Mouse (Mus musculus) cerebellum, adult 11 months (tissue): ENCODE results near the gene Rcn1.

Experiments
- DNase-seq: peaks from one replicate; pipeline ENCODE4 v3.0.0; 2022

Rcn1 gene

DNA sequence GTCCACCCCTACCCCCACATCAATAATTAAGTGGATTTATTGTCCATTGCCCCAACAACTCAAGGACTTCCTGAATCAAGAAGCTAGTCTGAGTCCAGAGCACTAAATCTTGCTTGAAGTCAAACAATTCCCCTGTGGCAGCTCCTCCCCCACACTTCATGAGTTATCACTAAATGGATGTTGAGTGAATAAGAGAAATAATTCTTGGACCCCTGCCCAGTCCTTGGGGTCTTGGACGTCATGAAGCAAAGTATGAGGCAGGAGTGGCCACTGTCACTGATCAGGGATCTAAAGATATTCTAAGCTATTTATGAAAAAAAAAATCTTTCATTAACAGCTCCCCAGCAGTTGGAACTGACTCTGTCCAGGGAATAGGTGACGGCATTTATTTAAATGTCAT, 6.6 kb downstream of the Rcn1 start:
- DNase-seq, result no peak

DNA sequence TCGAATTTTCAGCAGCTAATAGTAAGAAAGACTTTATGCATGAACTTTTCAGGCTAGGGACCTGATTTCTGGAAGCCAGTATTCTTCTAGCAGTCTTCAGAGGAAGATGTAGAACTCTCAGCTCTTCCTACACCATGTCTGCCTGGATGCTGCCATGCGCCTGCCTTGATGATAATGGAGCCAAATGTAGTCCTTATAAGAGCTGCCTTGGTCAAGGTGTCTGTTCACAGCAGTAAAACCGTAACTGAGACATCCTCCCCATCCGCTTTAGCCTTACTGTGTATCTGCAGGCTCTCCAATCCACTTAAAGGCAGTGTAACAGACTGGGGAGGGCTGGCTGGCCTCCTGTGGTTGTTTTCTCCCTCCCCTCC, 7.7 kb downstream of the Rcn1 start:
- DNase-seq, result no peak

DNA sequence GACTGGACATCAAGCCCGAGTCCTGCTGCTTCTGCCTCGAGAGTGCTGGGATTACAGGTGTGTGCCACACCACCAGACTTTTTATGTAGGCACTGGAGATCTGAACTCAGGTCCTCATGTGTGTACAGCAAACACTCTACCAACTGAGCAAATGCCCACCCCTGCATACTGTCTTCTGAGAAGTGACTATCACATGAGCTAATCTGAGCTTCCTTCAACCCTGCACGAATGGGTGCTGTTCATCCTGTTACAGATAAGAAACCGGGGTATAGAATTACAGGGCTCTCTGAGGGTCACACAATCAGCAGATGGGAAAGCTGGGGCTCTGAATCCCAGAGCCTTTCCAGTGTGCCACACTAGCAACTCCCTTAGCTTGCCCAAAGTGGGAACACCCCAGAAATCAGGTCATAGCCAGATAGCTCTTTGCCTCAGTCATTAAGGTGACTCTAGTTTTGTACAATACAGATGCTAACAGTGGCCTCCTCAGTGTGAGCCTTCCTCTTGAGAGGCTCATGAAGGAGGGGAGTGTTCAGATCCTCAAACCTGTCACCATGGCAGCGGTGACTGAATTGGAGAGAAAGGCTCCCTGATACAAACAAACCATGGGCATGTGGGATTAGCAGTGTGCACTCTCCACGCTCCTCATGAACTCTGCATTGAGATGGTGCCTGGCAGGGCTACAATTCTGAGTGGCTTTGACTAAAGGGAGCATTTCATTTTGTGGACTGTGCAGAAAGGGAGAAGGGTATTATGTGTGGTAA, 8.3 kb downstream of the Rcn1 start:
- no peak for DNase-seq

DNA sequence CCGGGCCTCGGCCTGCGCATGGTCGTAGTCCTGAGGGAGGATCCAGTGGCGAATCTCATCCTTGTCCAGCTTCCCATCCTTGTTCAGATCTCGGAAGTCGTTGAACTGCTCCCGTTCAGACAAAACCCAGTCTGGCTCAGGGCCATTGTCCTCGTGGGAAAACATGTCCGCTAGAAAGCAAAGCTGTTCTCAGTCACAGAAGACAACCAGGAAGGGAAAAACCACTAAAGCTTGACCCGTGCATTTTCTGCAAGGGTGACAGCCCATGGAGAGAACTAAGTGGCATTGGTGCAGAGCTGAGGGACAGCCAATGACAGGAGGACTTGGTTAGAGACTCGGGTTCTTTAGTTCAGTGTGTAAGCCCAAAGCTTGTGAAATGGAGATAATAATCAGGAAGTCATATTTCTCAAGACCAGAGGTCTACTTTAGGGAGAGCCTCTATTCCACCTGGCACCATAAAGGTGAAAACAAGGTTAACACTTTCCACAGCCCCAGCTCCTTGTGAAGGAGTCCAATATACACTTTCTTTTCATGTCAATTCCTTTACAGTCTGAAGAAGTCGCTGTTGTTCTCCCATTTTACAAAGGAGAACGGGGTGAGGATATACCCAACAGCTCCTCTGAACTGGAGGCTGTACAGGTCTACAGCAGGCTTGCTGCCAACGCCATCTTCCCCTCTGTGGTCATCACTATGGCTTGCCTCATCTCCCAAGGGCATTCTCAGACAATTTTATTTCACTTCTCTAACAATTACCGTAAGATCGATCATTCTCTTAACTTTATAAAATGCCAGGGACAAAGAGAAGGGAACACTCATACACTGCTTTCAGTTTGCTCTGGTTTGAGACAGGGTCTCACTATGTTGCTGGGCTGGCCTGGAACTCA, 9.9 kb downstream of the Rcn1 start:
- DNase-seq, result no peak

DNA sequence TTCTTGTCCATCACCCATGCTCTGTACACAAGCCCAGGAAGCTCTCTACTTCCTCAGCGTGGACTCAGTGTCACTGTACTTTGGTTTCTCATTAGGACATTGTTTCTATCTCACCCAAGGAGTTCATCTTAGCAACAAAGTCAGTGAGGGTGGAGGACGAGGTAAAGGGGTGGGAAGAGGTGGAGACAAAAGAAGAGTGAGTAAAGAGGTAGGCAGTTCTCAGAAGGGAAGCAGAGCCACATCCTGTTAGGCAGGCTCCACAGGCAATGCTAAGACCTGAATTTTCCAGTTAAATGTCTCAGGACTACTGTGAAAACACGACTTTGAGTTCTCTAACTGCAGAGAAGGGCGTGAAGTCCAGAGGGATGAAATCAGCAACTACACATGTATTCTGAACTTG, 12.7 kb downstream of the Rcn1 start:
- DNase-seq, result no peak

DNA sequence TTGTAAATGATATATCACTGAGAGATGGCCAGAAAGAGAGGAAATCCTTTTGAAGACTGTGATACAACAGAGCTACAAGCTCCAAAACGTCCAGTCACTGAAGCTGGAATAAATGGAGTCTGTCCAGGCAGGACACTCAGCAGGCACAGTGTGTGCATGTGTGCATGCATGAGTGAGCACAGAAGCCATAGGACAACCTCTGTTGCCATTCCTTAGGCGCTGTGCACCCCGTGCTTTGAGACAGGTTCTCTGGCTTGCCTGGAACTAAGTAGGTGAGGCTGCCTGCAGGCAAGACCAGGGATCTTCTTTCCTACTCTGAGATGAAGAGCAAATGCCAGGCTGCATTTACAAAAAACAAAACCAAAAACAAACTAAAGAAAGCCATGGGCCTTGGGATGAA, 14.1 kb downstream of the Rcn1 start:
- DNase-seq, result no peak

DNA sequence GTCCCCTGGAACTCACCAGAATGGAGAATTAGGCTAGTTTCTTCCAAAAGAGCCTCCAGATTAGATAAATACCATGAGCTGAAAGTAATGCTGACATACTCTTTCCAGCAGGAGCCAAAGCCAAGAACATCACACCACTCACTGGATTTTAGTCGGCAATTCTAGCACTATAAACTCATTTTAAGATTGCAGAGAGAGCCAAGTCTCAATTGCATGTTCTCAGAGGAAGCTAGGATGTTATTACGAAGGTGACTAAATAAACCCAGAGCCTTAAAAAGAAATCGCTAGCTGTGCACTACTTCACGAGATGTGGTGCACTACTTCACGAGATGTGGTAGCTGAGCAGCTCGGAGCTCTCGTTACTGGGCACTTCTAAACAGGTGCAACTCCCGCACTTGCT, 16.1 kb downstream of the Rcn1 start:
- DNase-seq, result no peak

DNA sequence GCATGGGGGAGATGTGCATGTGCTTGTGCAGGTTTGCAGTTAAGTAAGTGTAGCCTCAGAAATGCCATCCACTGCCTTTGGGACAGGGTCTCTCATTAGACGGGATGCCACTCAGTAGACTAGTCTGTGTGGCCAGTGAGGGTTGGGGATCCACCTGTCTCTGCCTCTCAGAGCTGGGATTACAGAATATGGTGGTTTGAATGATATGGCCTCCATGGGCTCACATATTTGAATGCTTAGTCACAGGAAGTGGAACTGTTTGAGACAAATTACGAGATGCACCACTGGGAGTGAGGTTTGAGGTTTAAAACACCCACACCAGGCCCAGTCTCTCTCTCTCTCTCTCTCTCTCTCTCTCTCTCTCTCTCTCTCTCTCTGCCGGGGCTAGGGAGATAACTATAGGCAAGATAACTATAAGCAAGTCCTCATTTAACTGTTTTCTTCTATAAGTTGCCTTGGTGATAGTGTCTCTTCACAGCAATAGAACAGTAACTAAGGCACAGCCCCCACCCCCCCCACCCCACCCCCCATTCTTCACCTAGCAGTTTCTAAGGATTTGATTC, 18.3 kb downstream of the Rcn1 start:
- no peak for DNase-seq

DNA sequence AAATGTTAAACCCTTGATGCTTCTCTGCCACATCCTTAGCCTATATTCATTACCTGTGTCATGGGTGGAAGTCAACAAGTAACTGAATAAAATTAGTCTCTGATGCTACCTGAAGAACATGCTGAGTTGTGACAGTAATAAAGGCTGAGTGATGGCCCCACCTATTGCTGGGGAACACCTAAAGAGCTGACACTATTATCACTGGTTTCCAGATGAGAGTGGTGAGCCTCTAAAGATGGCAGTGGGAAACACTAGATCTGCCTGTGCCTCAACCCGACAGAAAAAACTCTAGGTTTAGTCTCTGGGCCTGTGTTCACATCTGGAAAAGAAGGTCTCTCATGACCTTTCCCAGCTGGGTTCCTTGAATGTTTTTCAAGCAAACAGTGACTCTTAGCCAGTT, 19.4 kb downstream of the Rcn1 start:
- no peak for DNase-seq

DNA sequence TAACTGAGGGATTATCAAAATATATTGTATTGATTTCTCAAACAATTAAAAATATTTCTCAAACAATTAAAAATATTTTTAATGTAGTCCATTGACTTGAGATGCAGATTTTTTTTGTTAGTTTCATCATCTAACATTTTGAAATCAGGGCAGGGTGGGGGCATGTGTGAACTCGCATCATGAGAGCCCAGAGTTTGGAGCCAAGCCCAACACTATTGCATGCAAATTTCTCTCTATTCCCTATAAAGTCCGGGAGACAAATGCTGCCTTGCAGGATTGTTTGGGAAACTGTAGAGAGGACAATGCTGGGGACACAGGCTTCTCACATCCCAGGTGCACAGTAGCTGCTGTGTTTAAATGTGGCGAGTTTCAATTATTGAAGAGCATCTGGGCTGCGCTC, 23.4 kb downstream of the Rcn1 start:
- no peak for DNase-seq

DNA sequence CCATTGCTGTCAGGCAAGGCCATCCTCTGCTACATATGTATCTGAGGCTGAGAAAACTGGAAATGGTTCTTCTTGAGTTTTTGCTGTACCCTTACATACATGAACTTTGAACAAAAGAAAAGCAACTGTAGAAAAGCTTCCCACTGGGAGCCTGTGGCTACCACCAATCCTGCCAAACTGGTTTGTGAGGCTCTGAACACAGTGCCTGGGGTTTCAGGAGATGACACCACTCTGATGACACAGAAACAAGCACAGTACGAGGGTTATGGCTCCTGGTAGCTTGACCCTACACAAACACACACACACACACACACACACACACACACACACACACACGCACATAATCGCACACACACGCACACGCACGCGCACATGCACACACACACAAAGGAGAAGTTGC, 23.9 kb downstream of the Rcn1 start:
- DNase-seq, result no peak

DNA sequence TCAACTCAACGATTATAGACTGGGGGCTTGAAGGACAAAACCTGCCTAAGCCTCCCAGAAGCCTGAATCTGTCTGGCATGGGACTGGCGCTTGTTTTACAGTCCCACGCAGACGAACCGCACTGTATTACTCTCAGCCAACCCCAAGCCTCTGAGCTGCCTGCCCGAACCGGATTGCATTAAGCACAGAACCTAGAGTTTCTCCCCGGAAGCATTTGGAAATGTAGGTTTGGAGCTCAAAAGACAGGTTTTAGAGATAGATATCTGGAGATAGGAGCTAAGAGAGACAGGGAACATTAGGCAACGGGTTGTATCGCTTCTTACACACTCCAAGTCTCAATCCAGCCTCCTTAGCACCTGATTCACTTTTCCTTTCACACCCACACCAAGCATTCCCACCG, 25.5 kb downstream of the Rcn1 start:
- no peak for DNase-seq

DNA sequence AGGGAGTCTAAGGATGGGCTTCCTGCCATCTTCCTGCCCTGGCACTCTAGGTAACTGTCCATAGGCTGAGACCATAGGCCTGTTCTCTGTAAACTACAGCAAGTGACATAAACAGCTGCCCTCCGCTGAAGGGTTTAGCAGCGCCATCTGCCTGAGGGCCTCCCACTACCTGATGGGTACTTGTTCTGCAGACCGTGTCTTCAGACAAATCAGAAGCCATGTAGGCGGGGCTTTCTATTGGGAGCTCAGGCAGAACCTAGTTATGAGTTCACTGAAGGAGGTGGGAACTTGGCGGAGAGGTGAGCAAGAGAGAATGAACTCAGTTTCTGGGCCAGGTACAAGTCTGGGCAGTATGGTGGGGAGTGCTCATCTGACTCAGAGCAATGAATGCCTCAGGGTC, 26.4 kb downstream of the Rcn1 start:
- no peak for DNase-seq

DNA sequence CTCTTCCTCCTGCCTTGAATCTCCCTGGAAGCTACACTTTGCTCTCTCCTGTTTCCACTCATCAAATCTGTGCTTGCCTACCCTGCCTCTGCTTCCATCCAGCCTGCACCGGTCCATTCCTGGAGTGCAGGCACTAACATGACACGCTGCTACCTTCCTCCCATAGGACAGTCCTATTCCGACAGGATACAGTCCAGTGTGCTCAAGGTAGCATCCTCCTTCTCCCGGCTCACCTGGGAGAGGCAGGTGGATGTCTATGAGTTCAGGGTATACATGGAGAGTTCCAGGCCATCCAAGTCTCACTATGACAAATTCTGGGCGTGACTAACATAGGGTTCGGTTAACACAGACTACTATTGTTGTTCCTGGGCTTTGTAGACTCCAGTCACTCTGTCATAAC, 27.0 kb downstream of the Rcn1 start:
- no peak for DNase-seq

DNA sequence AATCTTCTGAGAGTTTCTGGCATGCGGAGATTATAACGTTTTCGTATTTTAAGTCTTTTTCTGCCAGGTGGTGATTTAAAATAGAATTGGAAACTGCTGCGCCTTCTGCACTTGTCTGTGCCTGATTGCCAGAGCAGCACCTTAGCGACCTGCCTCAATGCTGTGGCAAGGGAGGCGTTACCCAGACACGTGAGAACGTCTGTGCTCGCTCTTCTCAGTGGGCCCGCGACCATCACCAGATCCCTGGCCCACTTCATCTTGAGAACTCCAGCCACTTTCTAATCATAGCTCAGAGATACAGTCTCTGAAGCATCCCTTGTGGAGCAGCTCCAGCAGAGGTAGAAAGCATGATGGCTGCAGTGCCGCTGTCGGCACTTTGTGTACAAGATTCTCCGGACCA, 28.4 kb downstream of the Rcn1 start:
- DNase-seq, result no peak

DNA sequence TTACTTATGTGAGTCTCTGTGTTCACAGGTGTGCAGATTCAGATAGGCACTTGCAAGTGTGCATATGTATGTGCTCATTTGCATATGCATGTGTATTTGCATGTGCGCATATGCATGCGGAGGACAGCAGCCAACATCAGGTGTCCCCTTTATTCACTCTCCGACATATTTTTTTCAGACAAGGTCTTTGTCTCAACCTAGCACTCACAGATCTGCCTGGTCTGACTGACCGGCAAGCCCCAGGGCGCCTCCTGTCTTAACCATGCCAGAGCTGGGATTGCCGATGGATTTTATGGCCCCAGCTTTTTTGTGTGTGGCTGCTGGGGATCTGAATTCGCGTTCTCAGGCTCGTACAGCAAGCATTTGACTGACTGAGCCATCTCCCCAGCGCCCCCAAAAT, 28.9 kb downstream of the Rcn1 start:
- no peak for DNase-seq

DNA sequence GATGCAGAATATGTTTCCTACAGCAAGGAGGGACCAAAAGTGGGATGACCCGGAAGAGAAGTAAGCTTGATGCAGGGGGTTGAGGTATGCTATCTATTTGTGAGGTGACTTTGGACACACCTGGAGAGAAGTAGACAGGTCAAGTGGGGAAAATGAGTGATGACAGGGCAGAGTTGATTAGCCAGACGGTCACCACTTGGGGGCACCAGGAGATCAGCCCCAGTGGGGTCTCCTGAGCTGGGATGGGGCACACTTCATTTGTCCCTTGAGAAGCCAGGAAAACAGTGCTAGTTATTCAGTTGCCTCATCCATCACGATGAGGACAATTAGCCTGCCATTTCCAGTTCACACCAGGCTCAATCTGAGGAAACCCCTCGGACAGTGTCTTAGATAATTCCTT, 31.5 kb downstream of the Rcn1 start:
- no peak for DNase-seq

DNA sequence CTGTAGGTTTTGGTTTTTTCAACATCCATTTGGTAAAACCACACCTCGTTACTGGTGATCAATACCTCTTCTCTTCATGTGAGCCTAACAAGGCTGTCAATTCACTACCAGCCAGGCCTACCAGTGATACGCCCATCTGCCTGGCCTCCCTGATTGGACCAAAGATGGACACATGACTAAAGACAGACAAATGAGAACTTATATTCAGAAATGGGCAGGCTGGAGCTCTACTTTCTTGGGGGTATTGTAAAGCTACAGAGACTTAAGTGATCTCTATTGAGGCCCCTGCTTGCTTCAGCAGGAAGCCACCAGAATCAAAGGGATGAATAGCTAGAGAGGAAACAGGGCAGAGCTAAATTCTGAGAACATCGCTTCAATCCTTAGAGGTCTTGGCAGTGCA, 41.1 kb downstream of the Rcn1 start:
- no peak for DNase-seq

DNA sequence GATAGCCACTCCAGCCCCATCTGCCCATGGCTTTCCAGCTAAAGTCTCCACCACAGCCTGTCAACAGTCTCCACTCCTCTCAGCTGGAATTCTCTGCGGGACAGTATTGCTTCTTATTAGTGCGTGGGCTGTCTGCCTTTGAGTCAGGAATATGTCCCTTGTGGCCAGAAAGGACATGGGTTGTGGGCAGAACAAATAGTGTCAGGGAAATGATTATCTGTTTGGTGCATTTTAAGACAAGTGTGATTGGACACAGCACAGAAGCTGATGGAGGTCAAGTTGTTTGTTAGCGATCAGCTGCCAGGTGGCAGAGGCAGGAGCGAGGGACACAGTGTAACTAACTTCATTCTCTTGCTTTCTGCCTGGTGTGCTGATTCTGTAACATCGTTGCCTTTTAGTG, 42.3 kb downstream of the Rcn1 start:
- no peak for DNase-seq

DNA sequence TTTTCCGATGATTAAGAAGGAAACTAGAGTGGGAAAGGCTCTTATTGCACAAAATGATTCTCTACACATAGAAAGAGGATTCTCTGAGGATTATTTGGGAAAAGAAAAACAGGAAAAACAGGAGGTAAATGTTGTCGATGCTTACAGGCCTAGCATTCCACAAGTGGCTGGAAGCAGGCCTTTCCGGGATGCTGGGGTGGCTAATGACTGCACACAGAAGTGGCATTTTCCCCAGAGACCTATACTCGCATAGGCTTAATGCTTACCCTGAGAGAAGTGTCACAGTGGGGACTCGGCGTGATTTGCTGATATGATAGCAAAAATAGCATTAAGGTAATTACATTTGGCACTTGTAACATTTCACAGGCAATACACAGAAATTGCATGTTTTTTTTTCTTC, 50.2 kb downstream of the Rcn1 start:
- DNase-seq, result no peak

DNA sequence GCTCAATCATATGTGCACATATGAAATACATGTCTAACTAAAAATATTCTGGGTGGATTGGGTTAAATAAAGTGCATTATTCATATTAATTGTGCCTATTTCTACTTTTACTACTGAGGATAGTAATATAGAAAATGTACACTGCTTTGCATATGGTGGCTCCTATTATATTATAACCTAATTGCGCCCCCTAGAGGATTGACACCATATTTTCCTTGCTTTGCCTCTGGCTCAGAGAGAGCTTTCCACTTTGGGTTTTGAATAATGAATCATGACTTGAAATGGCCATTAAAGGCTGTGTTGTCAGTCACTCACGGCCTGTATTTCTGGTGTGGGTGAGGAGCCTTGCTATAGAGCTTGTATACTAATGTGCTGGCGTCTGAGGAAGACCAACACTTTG, 59.1 kb downstream of the Rcn1 start:
- peak; percentile 14 for DNase-seq

DNA sequence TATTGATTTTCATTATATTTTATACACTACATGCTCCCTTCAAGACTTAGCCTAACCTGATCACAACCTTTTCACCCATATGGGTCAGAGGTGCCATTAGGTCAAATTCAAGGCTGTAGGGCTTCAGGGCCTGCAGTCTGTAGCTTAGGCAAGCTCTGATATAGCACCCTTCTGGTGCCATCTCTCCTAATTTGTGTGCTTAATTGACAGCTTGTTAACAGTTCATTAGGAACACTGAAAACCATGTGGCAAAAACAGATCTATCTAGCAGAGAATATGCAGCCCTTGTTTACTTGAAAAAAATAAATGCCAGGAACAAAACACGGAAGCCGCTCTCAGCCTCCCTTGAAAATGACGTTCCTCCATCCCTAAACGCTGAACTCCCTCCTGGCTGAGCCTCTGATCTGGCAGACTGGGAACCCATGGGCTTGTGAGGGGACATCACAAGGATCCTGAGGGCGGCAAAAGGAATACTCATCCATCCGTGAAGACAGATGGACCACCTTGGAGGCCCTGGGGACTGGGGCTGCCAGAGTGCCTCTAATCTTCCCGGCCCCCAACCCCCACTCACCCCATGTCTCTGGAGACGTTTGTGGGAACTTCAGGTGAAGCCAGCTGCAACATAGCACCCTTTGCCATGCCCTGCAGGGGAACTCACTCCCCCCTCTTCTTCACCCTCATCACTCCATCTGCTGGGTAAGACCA, 61.8 kb downstream of the Rcn1 start:
- no peak for DNase-seq

DNA sequence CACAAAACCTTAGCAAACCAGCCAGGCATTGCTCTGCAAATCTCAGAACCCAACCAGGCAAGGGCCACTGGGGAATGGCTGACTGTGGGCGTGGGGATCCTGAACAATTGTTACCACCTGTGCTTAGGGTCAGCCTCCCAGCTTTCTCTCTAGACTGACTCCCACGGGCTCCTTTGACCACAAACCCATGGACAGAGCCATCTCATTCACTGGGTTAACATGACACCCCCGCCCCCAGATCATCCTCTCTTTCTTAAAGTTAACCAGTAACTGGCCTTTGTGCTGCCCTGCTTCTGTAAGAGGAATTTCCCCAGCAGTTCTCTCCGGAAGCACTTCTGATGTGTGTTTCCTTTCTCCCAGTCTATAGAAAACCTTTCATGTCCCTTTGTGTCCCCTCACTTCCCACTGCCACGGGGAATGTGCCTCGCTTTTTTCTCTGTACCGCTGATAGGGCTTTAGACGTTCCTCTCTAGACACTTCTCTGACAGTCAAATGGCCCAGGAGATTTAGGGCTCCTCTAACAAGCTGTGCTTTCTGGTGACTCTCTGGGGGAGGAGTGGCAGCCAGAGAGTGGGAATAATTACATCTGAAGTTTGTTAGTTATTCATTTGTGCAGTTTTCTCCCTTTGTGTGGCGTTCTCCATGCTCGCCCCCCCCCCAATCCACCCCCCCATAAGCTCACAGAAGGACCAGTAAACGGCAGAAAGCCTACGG, 62.6 kb downstream of the Rcn1 start:
- no peak for DNase-seq
